Mouse (Mus musculus) kidney, adult 2 months (tissue): ENCODE data around the gene Trip6.

ENCODE experiments used
- CTCF ChIP-seq: fragments of 200-500 bp; conservative IDR thresholded peaks from 2 replicates; pipeline ENCODE4 v1.5.1; 2011; ENCODE audit warnings: low read depth, mild to moderate bottlenecking, control low read depth, low read length, moderate library complexity, mixed read lengths; ENCODE audit not compliant: insufficient read depth, insufficient read length
- POLR2A ChIP-seq: fragments of 200-500 bp; IDR thresholded peaks from one replicate; pipeline ENCODE4 v1.6.1; 2011; ENCODE audit warnings: low read depth, low read length, control low read depth

DNA sequence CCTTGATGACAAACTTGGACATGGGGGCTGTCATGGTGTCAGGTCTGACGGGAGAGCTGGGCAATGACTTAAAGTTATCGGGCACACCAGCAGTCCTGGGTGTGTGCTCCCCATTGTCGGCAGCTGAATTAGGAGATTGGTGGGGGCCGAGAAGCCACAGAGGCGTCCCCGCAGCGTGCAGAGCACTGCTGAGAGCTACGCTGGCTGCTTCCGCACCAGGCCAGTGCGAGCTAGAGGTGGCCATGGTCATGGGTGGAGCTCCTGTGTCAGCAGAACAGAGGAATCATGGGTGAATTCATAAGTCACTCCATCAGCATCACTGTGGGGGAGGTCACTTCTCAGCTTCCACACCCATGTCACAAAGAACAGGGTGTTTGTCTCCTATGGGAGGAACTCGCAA is 49.4 kb downstream of the Trip6 start:
- TF ChIP-seq CTCF (no peak), POLR2A (no peak)
